Mouse (Mus musculus): ENCODE measurements around the gene Gm7358. TPM values are rescaled to one million over a fixed set of nuclear protein-coding genes. Genes with fewer than 3 reads are reported as not detected.

The Gm7358 gene
- polyA plus RNA-seq (2012; fragmentation: generic; extraction: Trizol) = not detected

DNA sequence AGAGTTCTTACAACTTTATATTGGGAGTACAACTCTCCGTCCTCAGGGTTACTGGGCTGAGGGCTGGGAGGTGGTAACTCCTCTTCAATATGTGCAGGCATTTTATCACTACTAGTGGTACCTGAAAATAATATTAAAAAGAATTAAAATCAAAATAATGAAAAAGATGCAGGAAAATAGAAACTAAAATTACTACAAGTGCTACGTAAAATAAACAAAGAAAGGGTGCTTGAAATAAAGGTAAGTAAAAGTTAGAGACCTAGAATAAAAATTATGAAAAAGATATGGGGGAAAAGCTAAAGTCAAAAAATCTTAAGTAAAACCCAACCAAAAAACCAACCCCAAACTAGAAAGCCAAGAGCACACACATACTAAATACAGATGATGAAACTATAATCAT, at the start of gene Gm7358:
Gene Gm7358, minus strand, starts transcription at position 101 of the 400 bp plus-strand sequence.

Other genes with a start within 250 kb of the Gm7358 start
- gene Gm7168, start 111.2 kb downstream of the Gm7358 start, polyA plus RNA-seq (2012; fragmentation: generic; extraction: Trizol) = not detected
- gene Gm7356, start 55.8 kb downstream of the Gm7358 start, polyA plus RNA-seq (2012; fragmentation: generic; extraction: Trizol) = not detected
- under 1 TPM; 0.02 to 0.17 TPM for gene Dact2, start 144.8 kb upstream of the Gm7358 start, polyA plus RNA-seq (2012; fragmentation: generic; extraction: Trizol)
- 100 to 1,000 TPM in 1 of 2 experiments, 1 to 10 TPM in 1; 5.4 to 160 TPM for gene Smoc2, start 220.0 kb upstream of the Gm7358 start, polyA plus RNA-seq (2012; fragmentation: generic; extraction: Trizol)

Measured in C3H10T1/2 (cell line).